Mouse (Mus musculus): ENCODE data around the gene Klc2.
A peak's percentile ranks its signal among the peaks of the same experiment; 100 is the strongest.

The Klc2 gene

GRCm38 (mm10) chr19:5071545-5072369 is 46.6 kb downstream of the Klc2 start:
- peak; percentile 71 for DNase-seq

- DNase-seq: peak; percentile 41
These were observed 47.3 kb downstream of the Klc2 start for GRCm38 (mm10) chr19:5071077-5071476.

- peak; percentile 34 for DNase-seq
These were observed 48.4 kb downstream of the Klc2 start for GRCm38 (mm10) chr19:5069978-5070377.

GRCm38 (mm10) chr19:5069486-5069885 is 48.9 kb downstream of the Klc2 start:
- peak; percentile 36 for DNase-seq

GRCm38 (mm10) chr19:5068570-5069234 is 49.7 kb downstream of the Klc2 start:
- peak; percentile 52 for DNase-seq

- DNase-seq: peak; percentile 42
These were observed 50.3 kb downstream of the Klc2 start, which contains the start of gene Cd248 for GRCm38 (mm10) chr19:5067867-5068569. Cd248 (plus strand) TSS chr19:5068078.

GRCm38 (mm10) chr19:5067040-5067799 is 51.1 kb downstream of the Klc2 start:
- DNase-seq: peak; percentile 28

- no peak for DNase-seq
These were observed 53.3 kb downstream of the Klc2 start for GRCm38 (mm10) chr19:5065104-5065503.

GRCm38 (mm10) chr19:5062446-5062845 is 55.9 kb downstream of the Klc2 start:
- no peak for DNase-seq

GRCm38 (mm10) chr19:5062041-5062440 is 56.3 kb downstream of the Klc2 start:
- DNase-seq: no peak

GRCm38 (mm10) chr19:5060365-5061330 is 57.7 kb downstream of the Klc2 start:
- no peak for DNase-seq

- no peak for DNase-seq
These were observed 59.3 kb downstream of the Klc2 start for GRCm38 (mm10) chr19:5058801-5059771.

- no peak for DNase-seq
These were observed 60.2 kb downstream of the Klc2 start for GRCm38 (mm10) chr19:5057876-5058775.

Data from cerebellum, adult 9-11 months (tissue).